Mouse (Mus musculus): ENCODE results near the gene Usp29.
"Not testable (repeated sequence)": the region's sequence is repeated elsewhere in the genome, so short reads cannot be mapped to it uniquely, and the experiment has no call there.

Usp29 gene

GRCm38 (mm10) chr7:6878849-6879248 is 148.5 kb downstream of the Usp29 start:
- not testable (repeated sequence) for DNase-seq (ENCODE audit: low spot score)

- DNase-seq (ENCODE audit: low spot score): no peak
Observed at GRCm38 (mm10) chr7:6879512-6880164, 149.3 kb downstream of the Usp29 start.

- DNase-seq (ENCODE audit: low spot score): not testable (repeated sequence)
Observed at GRCm38 (mm10) chr7:6880918-6881317, 150.5 kb downstream of the Usp29 start.

- DNase-seq (ENCODE audit: low spot score): no peak
Observed at GRCm38 (mm10) chr7:6881473-6882046, 151.2 kb downstream of the Usp29 start.

- DNase-seq (ENCODE audit: low spot score): no peak
Observed at GRCm38 (mm10) chr7:6883376-6884147, 153.2 kb downstream of the Usp29 start.

- DNase-seq (ENCODE audit: low spot score): no peak
Observed at GRCm38 (mm10) chr7:6885416-6885815, 155.0 kb downstream of the Usp29 start.

- no peak for DNase-seq (ENCODE audit: low spot score)
Observed at GRCm38 (mm10) chr7:6886896-6887295, 156.5 kb downstream of the Usp29 start.

GRCm38 (mm10) chr7:6889871-6890270 is 159.5 kb downstream of the Usp29 start:
- no peak for DNase-seq (ENCODE audit: low spot score)

- DNase-seq (ENCODE audit: low spot score): no peak
Observed at GRCm38 (mm10) chr7:6891206-6891605, 160.8 kb downstream of the Usp29 start.

GRCm38 (mm10) chr7:6897021-6897420 is 166.6 kb downstream of the Usp29 start:
- not testable (repeated sequence) for DNase-seq (ENCODE audit: low spot score)

GRCm38 (mm10) chr7:6900672-6901071 is 170.3 kb downstream of the Usp29 start:
- no peak for DNase-seq (ENCODE audit: low spot score)

- DNase-seq (ENCODE audit: low spot score): no peak
Observed at GRCm38 (mm10) chr7:6903489-6903888, 173.1 kb downstream of the Usp29 start.

GRCm38 (mm10) chr7:6910527-6910926 is 180.1 kb downstream of the Usp29 start:
- no peak for DNase-seq (ENCODE audit: low spot score)

- DNase-seq (ENCODE audit: low spot score): no peak
Observed at GRCm38 (mm10) chr7:6911731-6912130, 181.4 kb downstream of the Usp29 start.

- no peak for DNase-seq (ENCODE audit: low spot score)
Observed at GRCm38 (mm10) chr7:6913439-6914380, 183.3 kb downstream of the Usp29 start.

- DNase-seq (ENCODE audit: low spot score): no peak
Observed at GRCm38 (mm10) chr7:6917126-6917525, 186.7 kb downstream of the Usp29 start.

GRCm38 (mm10) chr7:6918267-6918666 is 187.9 kb downstream of the Usp29 start:
- DNase-seq (ENCODE audit: low spot score): peak; percentile 86

- no peak for DNase-seq (ENCODE audit: low spot score)
Observed at GRCm38 (mm10) chr7:6919131-6919870, 188.9 kb downstream of the Usp29 start.

- no peak for DNase-seq (ENCODE audit: low spot score)
Observed at GRCm38 (mm10) chr7:6923515-6923914, 193.1 kb downstream of the Usp29 start.

GRCm38 (mm10) chr7:6925926-6926730 is 195.8 kb downstream of the Usp29 start:
- DNase-seq (ENCODE audit: low spot score): no peak

GRCm38 (mm10) chr7:6926731-6926995 is 196.3 kb downstream of the Usp29 start:
- DNase-seq (ENCODE audit: low spot score): no peak
